Mouse (Mus musculus) midbrain, embryonic 14.5 days (tissue): Measurements from ENCODE around the gene Dohh. TPM values are rescaled to one million over a fixed set of nuclear protein-coding genes. Genes with fewer than 3 reads are reported as not detected.

ENCODE experiments used
- ATAC-seq: fragments of 200-750 bp; cut with Nextera tagmentation; 2 replicates; pipeline ENCODE4 v1.8.0; 2017; ENCODE audit warnings: moderate number of reproducible peaks, moderate library complexity; ENCODE audit not compliant: low FRiP score, low TSS enrichment
- DNase-seq: peaks from one replicate; pipeline ENCODE4 v3.0.0-alpha.2; 2015
- H3K27ac ChIP-seq: fragments of 300-500 bp; sonication (generic); replicated peaks from 2 replicates; pipeline ENCODE4 v1.5.1; 2014; ENCODE audit warnings: mild to moderate bottlenecking, low read depth, low read length, moderate library complexity
- H3K27me3 ChIP-seq: fragments of 300-500 bp; sonication (generic); 2 replicates; pipeline ENCODE4 v1.6.1; 2014; ENCODE audit warnings: low read length, control low read depth, mixed read lengths; ENCODE audit not compliant: control insufficient read depth, insufficient read depth
- H3K36me3 ChIP-seq: fragments of 300-500 bp; sonication (generic); 2 replicates; pipeline ENCODE4 v1.6.1; 2014; ENCODE audit warnings: low read length, control low read depth; ENCODE audit not compliant: control insufficient read depth, insufficient read depth
- H3K4me1 ChIP-seq: fragments of 300-500 bp; sonication (generic); 2 replicates; pipeline ENCODE4 v1.6.1; 2014; ENCODE audit warnings: mild to moderate bottlenecking, antibody characterized with exemption, low read length, control low read depth; ENCODE audit not compliant: control insufficient read depth, insufficient read depth
- H3K4me2 ChIP-seq: fragments of 300-500 bp; sonication (generic); 2 replicates; pipeline ENCODE4 v1.6.1; 2014; ENCODE audit warnings: mild to moderate bottlenecking, low read length, moderate library complexity
- H3K4me3 ChIP-seq: fragments of 300-500 bp; sonication (generic); replicated peaks from 2 replicates; pipeline ENCODE4 v1.5.1; 2014; ENCODE audit warnings: low read depth, low read length
- H3K9ac ChIP-seq: fragments of 300-500 bp; sonication (generic); replicated peaks from 2 replicates; pipeline ENCODE4 v1.6.1; 2014; ENCODE audit warnings: mild to moderate bottlenecking, low read length, moderate library complexity
- H3K9me3 ChIP-seq: fragments of 300-500 bp; sonication (generic); 2 replicates; pipeline ENCODE4 v1.6.1; 2016; ENCODE audit warnings: low read length, control low read depth, mixed read lengths; ENCODE audit not compliant: control insufficient read depth
- WGBS: fragments of 180-500 bp; shearing (Covaris S2); extraction: QIAGEN DNeasy Blood & Tissue Kit; methylation state at CpG from one replicate; pipeline ENCODE4 v1.1.7; 2014; 5-methylcytosine and 5-hydroxymethylcytosine counted together
- polyA plus RNA-seq: library from polyadenylated mRNA; unstranded; fragments of >200 nt; fragmentation: Nextera tagmentation; extraction: Ambion mirVana; gene quantifications from 2 replicates; pipeline ENCODE4 v1.2.1, GENCODE M21; 2014

Dohh gene
- polyA plus RNA-seq, 1 experiment from 2014 or later: 59.5 TPM

DNA sequence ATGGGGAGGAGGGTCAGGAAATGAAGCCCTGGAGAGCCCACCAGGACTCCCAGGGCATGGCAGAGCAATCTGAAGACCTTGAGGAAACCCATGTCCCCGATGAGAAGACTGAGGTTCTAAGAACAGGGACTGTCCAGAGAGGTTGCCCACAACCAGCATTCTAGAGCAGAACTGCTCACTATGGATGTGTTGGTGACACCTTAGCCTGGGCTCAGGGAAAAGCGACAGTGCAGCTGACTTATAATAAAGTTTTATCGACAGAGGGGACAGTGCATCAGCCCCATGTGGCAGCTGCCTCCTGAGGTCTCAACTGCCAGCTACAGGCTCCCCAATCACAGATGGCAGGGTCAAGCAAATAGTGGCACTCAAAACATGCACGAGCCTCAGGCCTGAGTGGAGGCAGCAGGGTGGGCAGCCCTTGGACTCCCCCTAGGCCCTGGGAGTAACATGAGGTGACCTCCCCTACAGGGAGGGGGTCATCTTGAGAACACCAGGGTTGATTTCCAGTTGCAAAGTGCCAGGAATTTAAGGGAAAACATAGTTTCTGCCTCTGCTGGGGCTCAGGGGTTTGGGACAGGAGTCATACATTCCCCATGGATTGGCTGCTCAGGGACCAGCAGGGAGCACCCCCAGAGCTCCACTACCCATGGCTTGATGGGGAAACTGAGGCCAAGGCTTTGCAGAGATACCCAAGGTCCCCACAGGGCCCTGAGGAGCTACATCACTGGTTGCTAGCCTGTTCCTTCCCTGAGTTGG is 37.0 kb downstream of the Dohh start:
- WGBS: 63% methylated on average over 4 of the region's 4 CpGs
- H3K4me1 ChIP-seq: peaks cover 26% of the 10 kb centered on the region
- no peak for ATAC-seq
- H3K4me2 ChIP-seq: no peak overlapping the region
- 0 out of 2 replicates have a peak, but pooled peaks cover 2% of the 10 kb centered on the region for H3K36me3 ChIP-seq
- H3K27me3 ChIP-seq: peaks cover 10% of the 10 kb centered on the region; the same call in 1 of the 2 replicates
- H3K4me3 ChIP-seq: no peak overlapping the region
- DNase-seq: peak; percentile 0
- H3K27ac ChIP-seq: no peak overlapping the region
- no peak overlapping the region for H3K9ac ChIP-seq
- H3K9me3 ChIP-seq: no peaks in the 10 kb centered on the region

DNA sequence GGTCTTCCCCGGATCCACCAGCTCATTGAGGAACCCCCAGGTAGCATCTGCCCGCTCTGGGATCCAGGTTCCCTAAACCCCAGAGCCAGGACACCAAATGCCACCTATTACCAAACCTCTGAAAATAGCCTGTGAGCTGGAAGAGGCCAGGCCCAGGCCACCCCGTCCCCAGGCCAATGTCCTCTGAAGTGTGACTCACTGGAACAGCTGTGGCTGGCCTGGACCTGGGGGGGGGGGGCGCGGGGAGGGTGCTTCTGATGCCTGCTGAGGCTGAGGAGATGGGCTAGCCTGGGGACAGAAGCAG is 37.5 kb downstream of the Dohh start:
- Histone ChIP-seq H3K9ac (no peak overlapping the region), H3K4me3 (no peak overlapping the region), H3K4me2 (no peak overlapping the region), H3K36me3 (0 out of 2 replicates have a peak, but pooled peaks cover 2% of the 10 kb centered on the region), H3K9me3 (no peaks in the 10 kb centered on the region), H3K27me3 (peaks cover 10% of the 10 kb centered on the region; the same call in 1 of the 2 replicates), H3K4me1 (peaks cover 26% of the 10 kb centered on the region), H3K27ac (no peak overlapping the region)
- no peak for DNase-seq
- ATAC-seq: no peak
- 75% methylated on average over 5 of the region's 5 CpGs for WGBS

DNA sequence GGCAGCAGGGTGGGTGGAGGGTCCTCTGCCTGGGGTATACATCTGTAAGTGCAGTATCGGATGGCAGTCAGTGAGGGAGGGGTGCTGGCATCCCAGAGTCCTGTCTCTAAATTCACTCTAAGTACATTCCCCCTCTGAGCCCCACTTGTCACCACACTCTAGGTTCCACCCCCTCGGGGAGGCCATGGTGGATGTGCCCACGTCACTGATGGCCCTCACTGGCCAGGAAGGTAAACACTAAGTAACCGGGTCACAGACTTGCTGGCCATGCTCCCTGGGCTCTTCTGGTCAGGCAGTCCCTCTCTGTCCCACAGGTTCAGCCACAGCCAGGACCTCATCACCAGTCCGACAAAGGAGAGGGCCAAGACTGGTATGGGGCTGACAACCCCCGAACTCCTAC is 38.0 kb downstream of the Dohh start:
- no peak overlapping the region for H3K4me3 ChIP-seq
- no peak overlapping the region for H3K27ac ChIP-seq
- H3K4me2 ChIP-seq: no peak overlapping the region
- ATAC-seq (no peak), DNase-seq (no peak)
- peaks cover 10% of the 10 kb centered on the region; the same call in 1 of the 2 replicates for H3K27me3 ChIP-seq
- WGBS: 86% methylated on average over 6 of the region's 6 CpGs
- 0 out of 2 replicates have a peak, but pooled peaks cover 2% of the 10 kb centered on the region for H3K36me3 ChIP-seq
- no peaks in the 10 kb centered on the region for H3K9me3 ChIP-seq
- peaks cover 24% of the 10 kb centered on the region for H3K4me1 ChIP-seq
- no peak overlapping the region for H3K9ac ChIP-seq

DNA sequence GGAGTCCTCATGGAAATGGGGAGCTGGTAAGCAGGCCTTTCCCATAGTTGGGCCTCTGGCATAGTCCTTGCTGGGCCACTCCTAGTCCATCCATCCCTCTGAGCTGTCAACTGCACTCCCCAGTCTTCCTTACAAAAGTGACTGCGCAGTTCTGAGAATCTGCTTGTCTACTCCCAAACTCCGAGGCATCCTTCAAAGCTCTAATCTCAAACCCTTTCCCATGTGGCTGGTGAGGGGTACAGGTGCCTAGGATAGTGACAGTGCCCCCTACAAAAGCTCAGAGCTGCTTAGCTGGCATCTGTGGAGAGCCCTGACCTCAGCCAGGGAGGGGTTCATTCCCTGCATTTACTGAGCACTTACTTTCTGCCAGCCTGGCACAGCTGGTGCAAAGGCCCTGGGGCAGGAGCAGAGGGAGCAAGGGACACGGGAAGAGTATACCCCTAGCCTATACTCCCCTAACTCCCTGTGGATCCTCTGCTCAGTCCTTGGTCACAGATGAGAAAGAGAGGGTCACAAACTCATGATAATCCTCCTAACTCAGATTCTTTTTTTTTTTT is 38.5 kb downstream of the Dohh start:
- Histone ChIP-seq H3K9me3 (no peaks in the 10 kb centered on the region), H3K27me3 (peaks cover 15% of the 10 kb centered on the region; the same call in 1 of the 2 replicates), H3K9ac (no peak overlapping the region), H3K4me1 (peaks cover 21% of the 10 kb centered on the region), H3K36me3 (0 out of 2 replicates have a peak, but pooled peaks cover 2% of the 10 kb centered on the region), H3K27ac (no peak overlapping the region), H3K4me3 (no peak overlapping the region), H3K4me2 (no peak overlapping the region)
- 77% methylated on average over 3 of the region's 3 CpGs for WGBS
- ATAC-seq: no peak
- DNase-seq: no peak

DNA sequence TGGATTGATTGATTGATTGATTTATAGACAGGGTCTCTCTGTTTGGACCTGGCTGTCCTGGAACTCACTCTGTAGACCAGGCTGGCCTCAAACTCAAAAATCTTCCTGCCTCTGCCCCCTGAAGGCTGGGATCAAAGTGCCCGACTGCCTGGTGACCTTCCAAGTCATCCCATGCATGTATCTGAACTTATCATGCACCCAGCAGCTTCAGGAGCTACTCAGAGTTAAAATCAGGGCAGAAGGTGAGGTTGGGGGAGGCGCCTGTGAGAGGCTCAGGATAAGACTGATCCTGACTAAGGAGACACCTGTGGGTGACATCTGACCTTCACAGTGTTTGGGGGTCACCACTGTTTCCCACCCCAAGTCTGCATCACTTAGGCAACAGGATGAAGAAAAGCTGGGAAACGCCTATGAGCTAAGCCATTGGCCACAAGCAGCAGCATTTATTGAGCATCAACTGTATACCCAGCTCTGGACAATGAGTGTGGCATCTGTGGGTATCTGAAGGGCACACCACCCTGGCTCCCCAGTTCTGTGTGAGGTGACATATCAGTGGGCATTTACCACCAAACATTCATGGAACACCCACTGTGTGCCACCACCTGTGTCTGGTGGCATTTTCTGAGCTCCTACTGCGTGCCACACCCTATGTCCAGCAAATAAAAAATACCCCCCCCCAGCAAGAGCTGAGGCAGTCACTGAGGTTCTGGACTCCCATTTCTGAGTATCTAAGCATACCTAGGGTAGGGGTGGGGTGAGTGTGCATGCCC is 39.4 kb downstream of the Dohh start:
- no peaks in the 10 kb centered on the region for H3K9me3 ChIP-seq
- H3K4me1 ChIP-seq: peaks cover 16% of the 10 kb centered on the region
- no peak overlapping the region for H3K9ac ChIP-seq
- no peak overlapping the region for H3K4me2 ChIP-seq
- DNase-seq (no peak), ATAC-seq (no peak)
- H3K4me3 ChIP-seq: no peak overlapping the region
- no peak overlapping the region for H3K27ac ChIP-seq
- 0 out of 2 replicates have a peak, but pooled peaks cover 2% of the 10 kb centered on the region for H3K36me3 ChIP-seq
- WGBS: 71% methylated on average over 4 of the region's 4 CpGs
- peaks cover 23% of the 10 kb centered on the region; the same call in 1 of the 2 replicates for H3K27me3 ChIP-seq

DNA sequence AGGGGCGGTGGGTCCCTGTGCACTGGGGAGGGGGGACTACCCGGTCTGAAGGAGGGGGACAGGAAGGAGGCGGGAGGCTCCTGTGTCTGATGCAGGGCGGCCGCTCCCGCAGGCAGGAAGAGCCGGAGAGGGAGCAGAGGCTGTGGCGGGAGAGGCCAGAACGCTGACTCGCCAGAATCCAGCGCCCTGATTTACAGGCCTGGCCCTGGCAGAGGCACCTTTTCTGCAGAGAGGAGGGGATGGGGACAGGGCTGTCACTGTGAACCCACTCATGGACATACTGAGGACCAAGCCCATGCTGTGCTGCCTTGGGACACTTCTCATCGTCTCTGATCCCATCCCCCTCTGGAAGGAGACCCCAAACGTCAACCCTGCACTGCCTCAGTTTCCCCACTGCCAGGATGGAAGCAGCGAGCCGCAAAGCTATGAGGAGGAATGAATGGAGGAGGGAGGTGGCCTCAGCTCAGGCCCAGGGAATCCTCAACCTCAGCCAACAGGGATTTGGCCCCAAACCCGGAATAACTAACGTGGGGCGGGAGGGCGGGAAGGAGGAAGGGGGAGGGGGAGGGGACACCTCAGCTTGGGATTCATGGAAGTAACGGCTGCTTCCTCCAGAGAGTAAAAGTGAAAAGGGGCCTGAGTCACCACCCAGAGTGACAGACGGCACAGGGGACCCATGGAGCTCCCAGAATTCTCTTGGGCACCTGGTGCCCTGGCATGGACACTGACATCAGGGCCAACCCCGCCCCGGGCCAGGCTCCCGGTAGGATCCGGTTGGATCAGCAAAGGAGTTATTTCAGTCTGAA is 40.2 kb downstream of the Dohh start:
- Histone ChIP-seq H3K9ac (peak overlapping the region; percentile 20; the same call in 1 of the 2 replicates), H3K4me2 (peak overlapping the region; percentile 6; the same call in 1 of the 2 replicates), H3K4me3 (no peak overlapping the region), H3K36me3 (0 out of 2 replicates have a peak, but pooled peaks cover 2% of the 10 kb centered on the region), H3K27ac (no peak overlapping the region), H3K27me3 (peaks cover 23% of the 10 kb centered on the region; the same call in 1 of the 2 replicates), H3K4me1 (peaks cover 13% of the 10 kb centered on the region), H3K9me3 (no peaks in the 10 kb centered on the region)
- 6% methylated on average over 25 of the region's 25 CpGs for WGBS
- DNase-seq: peak; percentile 21
- no peak for ATAC-seq

DNA sequence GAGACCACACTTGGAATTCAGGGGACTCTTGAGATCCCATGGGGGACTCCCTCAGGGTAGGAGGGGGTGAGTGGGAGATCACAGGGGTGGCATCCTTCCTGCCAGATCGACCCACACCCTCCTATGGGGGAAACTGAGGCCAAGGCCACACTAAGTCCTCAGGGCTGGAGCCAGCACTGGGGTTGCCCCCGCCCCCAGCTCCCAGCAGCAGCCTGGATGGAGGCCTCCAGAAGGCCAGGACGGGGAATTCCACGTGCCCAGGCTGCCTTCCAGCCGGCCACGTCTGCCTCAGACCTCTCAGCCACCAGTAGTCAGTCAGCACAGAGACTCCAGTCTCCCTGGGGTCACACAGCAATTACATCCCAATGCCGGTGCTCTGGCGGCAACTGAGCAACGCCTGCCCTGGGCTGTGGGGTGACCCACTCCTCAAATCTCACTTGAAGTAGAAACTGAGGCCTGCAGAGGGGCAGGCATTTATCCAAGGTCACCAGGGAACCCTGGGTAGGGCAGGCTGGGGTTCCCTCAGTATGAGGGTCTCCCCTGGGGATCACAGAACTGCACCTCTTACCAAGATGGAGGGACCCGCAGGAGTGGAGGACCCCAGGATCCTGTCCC is 41.1 kb downstream of the Dohh start:
- Histone ChIP-seq H3K36me3 (no peaks in the 10 kb centered on the region), H3K9ac (no peak overlapping the region), H3K9me3 (no peaks in the 10 kb centered on the region), H3K27me3 (peaks cover 23% of the 10 kb centered on the region; the same call in 1 of the 2 replicates), H3K27ac (no peak overlapping the region), H3K4me2 (peak overlapping the region; percentile 60), H3K4me1 (peaks cover 17% of the 10 kb centered on the region), H3K4me3 (no peak overlapping the region)
- no peak for ATAC-seq
- 29% methylated on average over 10 of the region's 10 CpGs for WGBS
- peak; percentile 4 for DNase-seq
